Mouse (Mus musculus) testis, postnatal 14 days (tissue): ENCODE results near the gene Dlx6.

Experiments used
- DNase-seq: peaks from one replicate; pipeline ENCODE4 v3.0.0; 2021; ENCODE audit warnings: low spot score

Dlx6 gene

DNA sequence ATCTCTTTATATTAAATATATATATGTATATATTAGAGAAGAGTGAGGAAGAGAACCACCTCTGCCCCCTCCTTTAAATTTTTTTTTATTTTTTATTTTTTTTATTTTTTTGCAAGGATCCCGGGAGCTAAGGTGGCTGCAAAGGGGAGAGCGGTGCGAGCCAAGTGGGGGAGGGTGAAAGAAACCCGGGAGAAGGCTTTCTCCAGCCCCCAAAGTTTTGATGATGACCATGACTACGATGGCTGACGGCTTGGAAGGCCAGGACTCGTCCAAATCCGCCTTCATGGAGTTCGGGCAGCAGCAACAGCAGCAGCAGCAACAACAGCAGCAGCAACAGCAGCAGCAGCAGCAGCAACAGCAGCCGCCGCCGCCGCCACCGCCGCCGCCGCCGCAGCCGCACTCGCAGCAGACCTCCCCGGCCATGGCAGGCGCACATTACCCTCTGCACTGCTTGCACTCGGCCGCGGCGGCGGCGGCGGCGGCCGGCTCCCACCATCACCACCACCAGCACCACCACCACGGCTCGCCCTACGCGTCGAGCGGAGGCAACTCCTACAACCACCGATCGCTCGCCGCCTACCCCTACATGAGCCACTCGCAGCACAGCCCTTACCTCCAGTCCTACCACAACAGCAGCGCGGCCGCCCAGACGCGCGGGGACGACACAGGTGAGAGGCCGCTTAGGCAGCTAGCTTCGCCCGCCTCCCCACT lies at the start of gene Dlx6:
TSS of gene Dlx6 (plus strand) at position 175 of the 711 bp plus-strand sequence.
- peak; percentile 33 for DNase-seq

DNA sequence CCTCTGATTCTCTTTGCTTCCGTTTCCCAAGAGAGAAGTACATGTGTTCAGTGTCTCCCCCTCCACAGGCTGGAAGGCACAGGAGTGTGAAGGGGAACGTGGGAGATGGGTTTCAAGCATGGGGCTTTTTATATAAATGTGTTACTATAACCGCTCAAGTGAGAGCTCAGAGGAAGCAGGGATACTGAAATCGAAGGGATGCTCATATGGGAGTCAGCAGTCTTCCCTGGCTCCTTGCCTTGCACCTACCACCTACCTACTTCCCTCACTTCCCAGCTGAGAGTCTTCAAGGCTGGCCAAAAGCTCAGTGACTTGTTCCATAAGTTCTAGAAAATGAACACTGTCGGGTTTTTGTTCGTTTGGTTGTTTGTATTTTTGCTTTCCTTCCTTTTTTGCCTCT lies 46.3 kb upstream of the Dlx6 start:
- no peak for DNase-seq

DNA sequence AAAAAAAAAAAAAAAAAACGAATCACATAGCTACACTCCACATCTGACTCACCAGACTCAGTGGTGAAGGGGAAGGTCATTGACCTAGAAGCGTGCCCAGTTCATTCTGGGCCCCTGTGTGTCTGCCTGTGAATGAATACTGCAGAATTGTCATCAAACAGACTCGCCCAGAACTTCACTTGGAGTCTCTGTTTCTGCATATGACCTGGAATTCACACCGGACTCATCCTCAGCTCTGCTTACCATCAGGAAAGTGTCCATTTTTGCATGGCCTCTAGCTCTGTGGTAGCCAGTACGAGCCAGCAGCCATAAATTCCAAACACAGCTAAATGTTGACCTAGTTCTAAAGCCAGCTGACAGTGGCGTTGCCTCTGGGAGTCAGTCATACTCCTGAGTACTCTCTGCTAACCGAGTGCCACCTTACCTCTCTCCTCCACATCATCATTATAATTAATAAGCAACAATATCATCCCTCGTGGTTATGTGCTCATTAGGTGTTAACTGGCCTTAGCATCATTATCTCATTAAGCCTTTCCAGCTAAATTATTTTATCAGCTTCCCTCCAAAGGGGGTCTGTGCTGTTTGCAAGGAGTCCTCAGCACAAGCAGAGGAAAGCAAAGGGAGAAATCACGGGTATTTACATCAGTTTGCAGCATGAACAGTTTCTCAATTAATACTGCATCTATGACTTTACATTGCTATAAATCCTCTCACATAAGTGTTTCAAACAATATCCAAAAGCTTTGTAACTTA lies 44.9 kb upstream of the Dlx6 start:
- no peak for DNase-seq

DNA sequence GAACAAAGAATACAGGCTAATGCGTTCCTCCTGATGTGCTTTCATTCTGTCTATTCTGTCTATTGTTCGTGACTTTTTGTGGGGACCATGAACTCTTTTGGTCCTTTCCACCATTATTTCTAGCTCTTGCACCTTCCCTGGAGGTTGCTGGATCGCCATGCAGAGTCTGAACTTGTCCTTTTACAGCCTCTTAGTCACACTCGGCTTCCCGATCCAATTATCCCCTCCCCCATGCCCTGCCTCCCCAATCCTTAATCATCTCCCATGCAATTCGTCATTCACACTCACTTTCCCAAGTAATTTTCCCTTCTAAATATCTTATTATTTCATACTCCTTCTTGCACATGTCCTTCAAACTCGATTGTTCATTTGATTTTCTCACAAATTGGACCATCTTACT lies 44.0 kb upstream of the Dlx6 start:
- DNase-seq: no peak

DNA sequence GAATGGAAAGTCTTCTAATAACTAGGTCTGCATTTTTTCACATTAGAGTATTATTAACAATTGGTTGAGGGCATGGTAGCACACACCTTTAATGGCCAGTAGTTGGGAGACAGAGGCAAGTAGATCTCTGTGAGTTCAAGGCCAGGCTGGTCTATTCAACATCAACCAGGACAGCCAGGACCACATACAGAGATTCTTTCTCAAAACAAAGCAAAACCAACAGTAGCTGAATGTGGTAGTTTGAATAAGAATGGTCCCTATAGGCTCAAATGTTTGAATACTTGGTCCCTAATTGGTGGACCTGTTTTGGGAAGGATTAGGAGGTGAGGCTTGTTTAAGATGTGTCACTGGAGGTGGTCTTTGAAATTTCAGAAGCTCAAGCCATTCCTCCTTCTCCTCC lies 37.8 kb upstream of the Dlx6 start:
- DNase-seq: no peak

DNA sequence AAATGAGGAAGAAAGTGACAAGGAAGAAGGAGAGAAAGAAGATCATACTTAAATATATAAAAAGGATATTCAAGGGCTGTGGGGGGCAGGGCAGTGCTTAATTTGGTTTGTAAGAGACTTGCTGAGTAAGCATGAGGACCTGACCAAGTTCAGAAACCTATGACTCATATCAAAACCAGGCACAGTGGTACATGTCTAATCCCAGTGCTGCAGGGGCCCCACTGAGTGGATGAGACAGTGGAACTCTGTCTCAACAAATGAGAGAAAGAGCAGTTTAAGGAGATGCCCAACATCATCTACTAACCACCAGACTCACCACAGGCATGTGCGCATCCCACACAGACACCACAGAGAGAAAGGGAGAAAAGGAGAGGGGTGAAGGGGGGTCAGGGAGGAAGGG lies 36.3 kb upstream of the Dlx6 start:
- DNase-seq: no peak

DNA sequence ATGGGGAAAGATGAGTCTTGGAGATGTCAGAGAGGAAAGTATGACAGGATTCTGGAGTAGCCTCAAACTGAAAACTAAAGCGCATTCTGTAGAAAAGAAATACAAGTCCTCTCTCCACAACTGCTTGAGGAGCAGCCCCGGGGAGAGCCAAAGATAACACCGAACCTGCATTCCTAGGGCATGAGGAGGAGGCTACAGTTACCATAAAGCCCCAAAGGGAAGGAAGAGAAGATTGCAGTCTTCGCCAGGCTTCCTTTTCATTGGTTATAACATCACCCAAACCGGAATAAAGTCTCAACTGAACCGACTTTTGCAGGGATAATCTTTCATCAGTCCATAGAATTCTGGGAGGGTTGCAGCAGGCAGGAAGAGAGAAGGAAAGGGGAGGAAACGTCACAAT lies 32.7 kb upstream of the Dlx6 start:
- DNase-seq: no peak

DNA sequence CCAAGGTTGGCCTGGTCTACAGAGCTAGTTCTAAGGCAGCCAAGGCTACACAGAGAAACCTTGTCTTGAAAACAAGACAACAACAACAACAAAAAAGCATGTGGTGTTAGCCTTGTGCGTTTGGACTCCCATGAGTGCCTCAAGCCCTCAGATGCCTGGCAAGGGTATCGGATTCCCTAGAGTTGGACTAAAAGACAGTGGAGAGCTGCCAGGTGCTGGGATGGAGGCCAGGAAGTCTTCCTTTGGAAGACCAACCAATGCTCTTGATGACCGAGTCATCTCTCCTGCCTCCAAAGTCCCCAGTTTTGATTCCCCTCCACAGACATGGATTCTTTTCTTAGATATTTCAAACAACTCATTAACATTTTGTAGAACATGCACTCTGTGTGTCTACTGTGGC lies 29.8 kb upstream of the Dlx6 start:
- DNase-seq: no peak

DNA sequence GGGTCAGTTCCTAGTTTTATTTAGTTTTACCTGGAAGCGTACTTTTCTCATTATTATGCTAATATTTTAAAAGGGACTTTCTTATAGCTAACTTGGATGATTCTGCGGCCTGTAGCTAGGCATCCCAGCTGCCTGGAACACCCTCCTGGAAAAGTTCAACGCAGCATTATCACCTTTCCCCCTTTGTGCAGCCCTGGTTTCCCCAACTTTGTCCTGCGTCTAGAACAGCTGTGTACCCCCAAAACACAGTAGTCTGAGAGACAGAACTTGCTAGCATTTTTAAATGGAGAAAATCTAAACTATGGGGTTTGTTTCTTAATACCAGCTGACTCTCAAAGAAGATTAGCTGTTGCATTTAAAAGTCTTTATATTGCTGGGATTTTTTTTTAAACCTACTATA lies 14.6 kb upstream of the Dlx6 start:
- DNase-seq: no peak

DNA sequence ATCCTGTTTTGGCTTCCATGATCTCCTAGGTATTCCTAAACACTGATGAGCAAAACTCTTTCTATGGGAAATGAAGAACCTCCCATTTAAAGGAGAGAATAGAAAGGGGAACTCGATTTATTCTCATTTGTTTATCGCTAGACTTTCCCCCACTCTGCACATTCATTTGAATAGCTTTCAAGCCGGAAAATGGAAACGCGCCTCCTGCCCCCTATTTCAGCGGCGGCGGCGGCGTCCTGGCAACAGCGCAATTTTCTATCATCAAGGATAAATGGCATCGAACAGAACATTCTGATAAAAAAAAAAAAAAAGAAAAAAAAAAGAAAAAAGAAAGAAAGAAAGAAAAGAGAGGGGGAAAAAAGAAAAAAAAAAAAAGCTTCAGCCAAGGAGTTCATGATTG lies 13.4 kb upstream of the Dlx6 start:
- no peak for DNase-seq

DNA sequence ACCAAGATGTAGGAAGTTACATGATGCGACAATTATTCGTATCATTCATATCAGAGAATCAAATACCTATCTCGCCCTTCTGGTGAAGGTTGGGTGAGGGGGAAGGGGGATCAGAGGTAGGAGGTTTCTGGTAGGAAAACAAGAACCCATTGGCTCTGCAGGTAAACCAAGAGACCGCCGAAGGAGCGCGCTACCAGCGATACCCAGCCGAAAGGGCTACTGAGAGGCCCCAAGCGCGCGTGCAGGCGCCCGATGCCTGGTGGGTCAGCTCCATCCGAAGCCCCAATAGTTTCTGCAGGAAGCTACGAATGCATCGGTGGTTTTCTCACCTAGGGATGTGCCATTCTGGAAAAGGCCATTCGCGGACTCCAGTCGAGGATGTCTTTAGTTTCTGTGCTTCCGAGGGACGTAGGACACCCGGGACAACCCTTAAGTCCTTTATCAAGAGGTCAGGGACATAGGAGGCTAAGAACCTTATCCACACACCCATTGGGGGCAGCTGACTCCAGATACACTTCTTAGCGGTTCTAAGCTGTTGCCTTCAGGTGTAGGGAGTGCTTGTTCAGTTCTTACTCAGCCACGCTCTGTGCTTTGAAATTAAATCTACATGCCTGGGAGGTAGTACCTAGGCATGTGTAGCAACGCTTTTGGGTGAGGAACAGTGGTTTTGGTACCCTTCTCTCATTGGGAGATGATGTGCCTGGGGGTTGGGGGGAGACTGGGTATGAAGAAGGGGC lies 12.6 kb upstream of the Dlx6 start:
- DNase-seq: no peak

DNA sequence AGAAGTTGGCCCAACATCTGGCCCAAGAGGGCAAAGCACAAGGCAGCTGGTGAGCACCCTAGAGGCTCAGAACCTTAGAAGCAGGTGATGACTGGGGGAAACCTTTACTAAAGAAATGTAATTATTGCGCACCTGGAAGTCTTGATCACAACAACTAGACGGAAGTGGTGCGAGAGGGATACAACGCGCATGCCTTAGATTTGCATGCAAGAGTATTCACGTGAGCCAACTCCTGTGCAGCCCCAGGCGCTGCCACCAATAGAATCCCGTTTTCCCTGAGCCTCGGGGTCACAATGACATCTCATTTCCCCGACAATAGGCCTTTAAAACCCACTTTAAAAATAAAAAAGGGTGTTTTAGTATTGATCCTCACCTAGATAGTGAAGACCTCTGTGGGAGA lies 12.0 kb upstream of the Dlx6 start:
- no peak for DNase-seq

DNA sequence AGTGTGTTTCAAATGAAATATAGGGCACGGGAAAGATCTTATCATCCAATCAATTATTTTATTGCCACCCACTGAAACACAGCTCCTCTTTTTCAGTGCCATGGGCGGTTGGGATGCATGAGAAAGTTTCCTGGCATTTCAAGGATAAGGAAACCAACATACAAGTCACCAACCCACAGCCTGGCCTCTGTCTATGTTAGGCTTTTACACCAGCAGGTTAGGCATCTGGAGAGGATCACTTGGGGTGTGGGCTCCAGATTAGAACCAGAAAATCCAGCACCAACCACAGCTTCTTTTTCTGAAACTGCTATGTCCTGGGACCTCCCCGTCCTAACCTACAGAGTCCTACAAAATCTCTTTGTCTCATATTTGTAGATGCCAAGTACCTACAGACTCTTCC lies 10.2 kb upstream of the Dlx6 start:
- DNase-seq: no peak

DNA sequence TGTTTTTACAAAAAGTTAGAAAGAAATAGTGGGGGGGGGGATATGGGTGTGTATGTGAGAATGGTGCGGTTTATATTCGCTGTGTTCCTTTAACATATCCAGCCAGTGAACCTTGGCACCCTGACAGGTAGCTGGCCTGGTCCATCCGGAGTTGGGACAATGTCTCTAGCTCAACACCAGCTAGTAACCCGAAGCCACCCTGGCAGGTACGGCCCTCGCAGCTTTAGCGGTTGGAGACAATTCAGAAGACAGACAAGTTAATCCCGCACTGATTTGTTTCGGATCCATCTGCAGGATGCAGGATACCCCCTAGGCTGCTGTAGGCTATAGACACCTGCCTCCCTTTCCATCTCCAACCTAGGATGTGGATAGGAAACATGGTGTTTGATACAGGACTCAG lies 9.0 kb upstream of the Dlx6 start:
- no peak for DNase-seq

DNA sequence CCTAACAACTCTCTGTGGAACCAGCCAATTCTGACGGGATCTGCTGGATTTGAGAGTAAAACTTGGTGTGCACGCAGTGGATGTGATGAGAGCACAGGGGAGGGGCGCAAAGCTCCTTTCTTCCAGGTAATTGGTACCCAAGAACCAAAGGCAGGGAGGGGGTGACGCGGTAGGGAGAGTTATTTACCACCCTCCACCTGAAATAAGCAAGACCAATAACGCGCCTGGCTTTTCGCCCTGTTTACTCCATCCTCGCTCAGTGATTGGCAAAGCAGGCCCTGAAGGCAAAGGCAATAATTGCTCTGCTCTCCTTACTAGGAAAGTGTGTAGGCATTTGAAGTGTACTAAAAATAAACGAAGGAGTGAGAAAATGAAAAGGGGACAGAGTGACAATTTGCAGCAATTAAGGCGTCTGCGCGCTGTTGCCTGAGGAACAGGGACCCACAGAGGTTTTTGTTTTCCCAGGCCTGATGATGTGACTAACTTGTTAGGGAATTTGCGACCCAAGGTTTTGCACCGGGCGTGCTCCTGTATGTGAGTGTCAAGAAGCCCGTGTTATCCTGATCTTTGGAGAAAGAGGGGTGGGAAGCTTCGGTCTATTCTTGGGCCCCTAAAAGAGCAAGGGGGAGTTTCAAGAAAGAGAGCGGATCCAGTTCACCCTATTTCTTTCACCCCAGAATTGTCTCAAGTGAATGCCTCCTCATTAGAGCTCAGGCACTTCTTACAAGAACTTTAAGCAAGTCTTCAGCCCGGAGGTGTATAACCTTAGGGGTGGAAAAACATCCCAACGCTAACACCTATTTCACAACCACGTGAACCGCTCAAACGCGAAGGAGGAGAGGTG lies 8.0 kb upstream of the Dlx6 start:
- no peak for DNase-seq

DNA sequence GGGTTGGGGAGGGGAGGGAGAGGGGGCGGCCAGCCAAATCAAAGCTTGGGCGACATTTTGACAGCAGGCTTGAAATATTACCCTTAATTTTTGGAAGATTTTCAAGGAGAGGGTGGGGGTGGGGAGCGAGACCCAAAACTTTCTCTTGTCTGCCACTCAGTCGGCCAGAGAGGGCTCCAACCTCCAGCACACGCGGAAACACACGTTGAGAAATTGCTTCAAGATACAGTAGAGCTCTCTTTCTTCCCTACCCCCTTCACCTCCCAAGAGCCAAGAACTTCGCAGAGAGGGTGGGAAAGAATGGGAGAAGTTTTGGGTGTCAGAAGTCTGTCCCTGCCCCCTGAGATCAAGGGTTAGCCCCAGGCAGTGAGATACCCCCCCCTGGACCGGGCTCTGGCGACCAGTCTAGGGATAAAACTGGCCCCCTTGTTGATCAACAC lies 7.4 kb upstream of the Dlx6 start:
- no peak for DNase-seq

DNA sequence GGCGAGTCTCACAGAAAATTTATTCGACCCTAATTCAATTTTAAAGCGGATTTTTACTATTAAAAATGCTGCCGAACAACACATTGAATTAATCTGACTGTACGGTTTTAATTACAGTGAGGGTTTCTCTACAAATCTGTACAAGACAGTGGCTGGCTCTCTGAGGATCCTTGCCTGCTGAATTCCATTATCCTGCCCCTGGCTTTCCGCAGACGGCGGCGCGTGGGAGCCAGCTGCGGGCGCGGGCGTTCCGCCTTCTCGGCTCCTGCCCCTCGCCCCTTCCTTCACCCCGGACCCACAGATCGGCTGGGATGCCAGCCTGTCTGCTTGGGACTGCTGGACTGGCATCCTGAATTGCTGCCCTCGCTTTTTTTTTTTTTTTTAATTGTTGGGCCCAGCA lies 6.8 kb upstream of the Dlx6 start:
- no peak for DNase-seq

DNA sequence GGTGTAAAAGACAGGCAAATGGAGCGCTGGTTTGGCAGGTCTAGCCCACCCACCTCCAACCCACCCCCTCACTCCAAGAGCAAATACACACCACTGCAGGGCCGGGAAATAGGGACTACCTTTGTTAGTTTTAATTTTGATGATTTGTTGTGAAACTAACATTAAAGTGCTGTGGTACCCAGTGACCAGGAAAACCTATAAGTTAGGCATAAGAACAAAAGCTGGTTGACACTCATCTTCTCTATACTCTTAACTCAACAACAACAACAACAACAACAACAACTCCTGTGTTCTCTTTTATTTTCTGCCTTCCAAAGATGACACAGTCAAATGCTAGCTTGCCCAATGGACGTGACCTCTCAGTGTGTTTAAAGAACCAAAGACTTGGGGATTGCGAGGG lies 6.3 kb upstream of the Dlx6 start:
- no peak for DNase-seq

DNA sequence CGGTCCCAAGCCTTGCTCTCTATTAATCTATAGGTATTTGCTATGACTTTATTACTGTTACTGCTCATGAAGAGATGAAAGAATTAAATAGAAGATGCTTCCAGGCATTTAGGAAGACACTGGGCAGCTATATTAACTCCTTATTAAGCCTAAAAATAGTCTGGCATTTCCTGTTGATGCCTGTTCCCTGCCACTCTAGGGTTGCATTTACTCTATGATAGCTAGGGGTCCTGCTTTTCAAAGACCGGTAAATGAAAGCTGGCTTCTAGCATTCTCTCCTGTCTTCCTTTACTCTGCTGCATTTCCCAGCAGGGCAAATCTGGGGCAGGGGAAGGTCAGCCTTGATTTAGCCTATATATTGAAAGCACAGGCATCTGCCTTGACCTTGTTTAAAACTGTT lies 5.4 kb upstream of the Dlx6 start:
- no peak for DNase-seq

DNA sequence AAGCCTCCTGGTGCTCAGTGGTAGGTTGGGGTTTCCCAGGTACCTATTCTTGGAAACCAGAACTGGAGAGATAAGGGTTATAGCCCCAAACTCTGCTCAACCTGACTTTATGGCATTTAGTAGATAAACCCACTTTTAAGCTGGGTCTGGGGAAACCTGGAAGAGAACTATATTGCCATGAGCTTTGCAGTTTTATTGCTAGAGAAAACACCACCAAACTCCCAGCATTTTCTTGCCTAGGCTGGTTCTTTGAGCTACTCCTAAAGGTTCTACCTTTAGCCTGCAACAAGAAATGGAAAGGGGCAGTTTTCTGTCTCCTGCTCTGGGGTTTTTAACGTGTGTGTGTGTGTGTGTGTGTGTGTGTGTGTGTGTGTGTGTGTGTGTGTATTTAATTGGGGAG lies 4.6 kb upstream of the Dlx6 start:
- no peak for DNase-seq

DNA sequence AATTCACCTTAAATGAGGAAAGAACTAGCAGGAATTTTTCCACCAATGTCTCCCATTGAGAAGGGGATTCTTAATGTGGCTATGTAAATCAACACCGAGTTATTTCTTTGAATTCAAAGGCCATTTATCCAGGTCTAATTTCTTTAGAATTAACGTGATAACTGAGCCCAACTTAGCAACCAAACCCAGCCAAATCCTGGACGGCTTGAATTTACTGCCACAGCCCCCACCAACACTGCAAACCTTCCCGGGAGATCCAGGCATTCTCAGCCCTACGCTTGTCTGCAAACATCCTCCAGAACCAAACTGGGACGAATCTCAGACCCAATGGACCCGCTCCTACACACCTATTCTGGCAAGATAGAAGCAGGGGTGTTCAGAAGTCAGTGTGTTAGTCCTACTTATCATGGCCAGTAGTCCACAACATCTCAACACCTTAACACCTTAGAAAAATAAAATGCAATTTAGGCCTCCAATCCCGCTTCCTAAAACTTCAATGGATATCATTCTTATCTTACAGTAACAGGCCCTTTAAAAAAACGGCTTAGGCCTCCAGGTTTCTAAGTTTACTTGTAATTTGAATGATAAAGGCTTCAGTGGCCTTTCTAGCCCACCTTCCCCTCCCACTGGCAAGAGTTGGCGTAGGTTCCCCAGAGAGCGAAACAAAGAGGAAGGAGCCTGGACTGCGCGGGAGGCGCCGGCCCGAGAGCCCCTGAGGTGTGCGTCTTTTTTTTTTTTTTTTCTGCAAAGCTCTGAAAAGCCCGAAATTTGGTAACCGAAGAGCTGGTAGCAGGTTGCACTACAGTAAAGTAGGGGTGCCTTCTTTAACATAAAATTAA lies 3.8 kb upstream of the Dlx6 start:
- DNase-seq: no peak
